Mouse (Mus musculus) kidney, postnatal 0 days (tissue): Measurements from ENCODE around the gene Ube3c. TPM values are rescaled to one million over a fixed set of nuclear protein-coding genes. Genes with fewer than 3 reads are reported as not detected.

ENCODE experiments used
- ATAC-seq: fragments of 200-750 bp; cut with Nextera tagmentation; replicated peaks from 2 replicates; pipeline ENCODE4 v1.8.0; 2017; ENCODE audit warnings: low read depth, moderate number of reproducible peaks, moderate TSS enrichment, moderate library complexity; ENCODE audit not compliant: low FRiP score
- DNase-seq: peaks from one replicate; pipeline ENCODE4 v3.0.0-alpha.2; 2016; ENCODE audit warnings: low spot score
- H3K27ac ChIP-seq: fragments of 300-500 bp; sonication (generic); 2 replicates; pipeline ENCODE4 v1.5.1; 2014; ENCODE audit warnings: mild to moderate bottlenecking
- H3K27me3 ChIP-seq: fragments of 300-500 bp; sonication (generic); 2 replicates; pipeline ENCODE4 v1.6.1; 2014; ENCODE audit warnings: low read length, mixed read lengths; ENCODE audit not compliant: insufficient read depth
- H3K36me3 ChIP-seq: fragments of 300-500 bp; sonication (generic); 2 replicates; pipeline ENCODE4 v1.6.1; 2014; ENCODE audit warnings: low read length, mixed read lengths; ENCODE audit not compliant: insufficient read depth
- H3K4me1 ChIP-seq: fragments of 300-500 bp; sonication (generic); replicated peaks from 2 replicates; pipeline ENCODE4 v1.6.1; 2014; ENCODE audit warnings: antibody characterized with exemption, low read length, mixed read lengths; ENCODE audit not compliant: insufficient read depth
- H3K4me2 ChIP-seq: fragments of 300-500 bp; sonication (generic); 2 replicates; pipeline ENCODE4 v1.6.1; 2014; ENCODE audit warnings: mild to moderate bottlenecking, low read length, moderate library complexity, mixed read lengths
- H3K4me3 ChIP-seq: fragments of 300-500 bp; sonication (generic); replicated peaks from 2 replicates; pipeline ENCODE4 v1.5.1; 2014; ENCODE audit warnings: low read depth, low read length
- H3K9ac ChIP-seq: fragments of 300-500 bp; sonication (generic); 2 replicates; pipeline ENCODE4 v1.6.1; 2014; ENCODE audit warnings: low read depth, low read length
- H3K9me3 ChIP-seq: fragments of 300-500 bp; sonication (generic); replicated peaks from 2 replicates; pipeline ENCODE4 v1.6.1; 2016; ENCODE audit warnings: low read length, inconsistent platforms, mixed read lengths
- CTCF ChIP-seq: IDR thresholded peaks from 2 replicates; pipeline ENCODE4 v1.5.1; 2016; ENCODE audit warnings: antibody characterized with exemption, low read depth, mild to moderate bottlenecking, moderate library complexity
- WGBS: fragments of 180-500 bp; shearing (Covaris S2); extraction: QIAGEN DNeasy Blood & Tissue Kit; methylation state at CpG from one replicate; pipeline ENCODE4 v1.1.7; 2014; 5-methylcytosine and 5-hydroxymethylcytosine counted together
- polyA plus RNA-seq: library from polyadenylated mRNA; unstranded; fragments of >200 nt; fragmentation: Nextera tagmentation; extraction: Ambion mirVana; gene quantifications from 2 replicates; pipeline ENCODE4 v1.2.1, GENCODE M21; 2015

Gene Ube3c
- polyA plus RNA-seq, 1 experiment from 2014 or later: 19.8 TPM

GRCm38 (mm10) chr5:29725369-29725768, 156.3 kb downstream of the Ube3c start:
- no peak for DNase-seq
- no peak for ATAC-seq
- no peak for TF ChIP-seq CTCF
- Histone ChIP-seq H3K9ac (no peak overlapping the region), H3K27me3 (no peaks in the 10 kb centered on the region), H3K4me2 (no peak overlapping the region), H3K4me3 (no peak overlapping the region), H3K9me3 (no peaks in the 10 kb centered on the region), H3K36me3 (no peaks in the 10 kb centered on the region), H3K4me1 (no peaks in the 10 kb centered on the region), H3K27ac (no peak overlapping the region)
- WGBS: 51% methylated on average over 2 of the region's 2 CpGs

Other genes starting within 250 kb of the Ube3c start
- 13.6 and 15.5 TPM in 2 replicates for gene Lmbr1, start 190.9 kb upstream of the Ube3c start, polyA plus RNA-seq
- gene Nom1, start 134.6 kb upstream of the Ube3c start, polyA plus RNA-seq: 19.6 and 20.0 TPM in 2 replicates
- gene Mnx1, start 90.8 kb upstream of the Ube3c start, polyA plus RNA-seq: not detected in 2 replicates
- gene Dnajb6, start 166.4 kb downstream of the Ube3c start, polyA plus RNA-seq: 145 and 158 TPM in 2 replicates
- not detected in 2 replicates for gene Gm5129, start 166.7 kb downstream of the Ube3c start, polyA plus RNA-seq